12 mouse cellular contexts compared by ENCODE assay signal in the genomic region with DNA sequence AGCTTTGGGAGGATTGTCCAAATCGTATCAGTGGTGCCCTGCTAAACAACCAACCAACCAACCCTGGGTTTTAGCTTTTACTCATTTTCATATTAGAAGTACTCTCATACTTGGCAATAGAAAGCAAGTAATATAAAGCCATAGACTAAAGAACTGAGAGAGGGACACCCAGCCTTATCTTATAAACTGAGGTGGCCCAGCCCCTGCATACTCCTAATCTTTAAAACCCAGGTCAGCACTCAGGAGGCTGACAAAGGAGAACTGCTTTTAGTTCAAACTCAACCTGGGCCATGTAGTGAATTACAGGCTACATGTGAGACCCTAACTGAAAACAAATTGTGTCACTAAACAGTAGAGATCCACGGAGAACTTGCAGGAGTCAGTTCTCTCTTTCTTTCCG.
"Had no signal": no experiment of that assay in that cellular context is flagged by ENCODE, and none has a peak within 500 bp of the region (broad histone marks: within the 10 kb centered on the region; RNA-seq: fewer than 3 reads in every experiment).

No protein-coding gene starts in this region.

- H3K4me3 ChIP-seq: kidney, embryonic 15.5 days; limb, embryonic 13.5 days; midbrain, embryonic 15.5 days; neural tube, embryonic 12.5 days had no signal

- H3K9me3 ChIP-seq: kidney, embryonic 15.5 days; limb, embryonic 13.5 days; midbrain, embryonic 15.5 days; neural tube, embryonic 12.5 days had no signal

- H3K27me3 ChIP-seq: kidney, embryonic 15.5 days; limb, embryonic 13.5 days; midbrain, embryonic 15.5 days; neural tube, embryonic 12.5 days had no signal

- H3K27ac ChIP-seq: kidney, embryonic 15.5 days; limb, embryonic 13.5 days; midbrain, embryonic 15.5 days; neural tube, embryonic 12.5 days; stomach, postnatal 0 days had no signal

- ATAC-seq: midbrain, embryonic 15.5 days had no signal

- H3K36me3 ChIP-seq: midbrain, embryonic 15.5 days had no signal

- H3K9ac ChIP-seq: kidney, embryonic 15.5 days; limb, embryonic 13.5 days; midbrain, embryonic 15.5 days; neural tube, embryonic 12.5 days had no signal

- DNase-seq: kidney, adult 11 months; kidney, postnatal 14 days; left cerebral cortex, postnatal 4 days; lung, adult 18-20 months; lung, postnatal 36 days; thymus, postnatal 4 days had no signal

- H3K4me2 ChIP-seq: kidney, embryonic 15.5 days; limb, embryonic 13.5 days; midbrain, embryonic 11.5 days; midbrain, embryonic 15.5 days; neural tube, embryonic 12.5 days had no signal
